Mouse (Mus musculus): Measurements from ENCODE around the gene Abi2. TPM values are rescaled to one million over a fixed set of nuclear protein-coding genes. Genes with fewer than 3 reads are reported as not detected.

Gene Abi2
- 19.9 and 21.4 TPM in 2 replicates for polyA plus RNA-seq (2012; rRNA removed)

GRCm38 (mm10) chr1:60409168-60409828 lies at the start of gene Abi2:
Gene Abi2 (plus strand): TSS chr1:60409619.
- H3K27me3 ChIP-seq (ENCODE audit: control insufficient read depth, insufficient read depth, low read length): no peaks in the 10 kb centered on the region
- peak; percentile 40 for TF ChIP-seq POLR2A (IDR thresholded peaks at IDR 0.05; ENCODE audit: control insufficient read depth, low read depth, low read length)
- TF ChIP-seq CTCF (IDR thresholded peaks at IDR 0.05; ENCODE audit: control insufficient read depth, insufficient read depth, insufficient replicate concordance, low read depth, low read length): no peak
- no peaks in the 10 kb centered on the region for H3K36me3 ChIP-seq (ENCODE audit: control insufficient read depth, insufficient read depth, low read length)
- H3K4me1 ChIP-seq (ENCODE audit: control insufficient read depth, insufficient read depth, low read length): peaks cover 4% of the 10 kb centered on the region; the same call in 1 of the 2 replicates
- peak within 1 kb of the TSS; percentile 95 for H3K4me3 ChIP-seq (ENCODE audit: control insufficient read depth, low read depth, low read length)
- H3K27ac ChIP-seq (ENCODE audit: control insufficient read depth, insufficient read depth, low read depth, low read length): peak within 1 kb of the TSS; percentile 93

DNA sequence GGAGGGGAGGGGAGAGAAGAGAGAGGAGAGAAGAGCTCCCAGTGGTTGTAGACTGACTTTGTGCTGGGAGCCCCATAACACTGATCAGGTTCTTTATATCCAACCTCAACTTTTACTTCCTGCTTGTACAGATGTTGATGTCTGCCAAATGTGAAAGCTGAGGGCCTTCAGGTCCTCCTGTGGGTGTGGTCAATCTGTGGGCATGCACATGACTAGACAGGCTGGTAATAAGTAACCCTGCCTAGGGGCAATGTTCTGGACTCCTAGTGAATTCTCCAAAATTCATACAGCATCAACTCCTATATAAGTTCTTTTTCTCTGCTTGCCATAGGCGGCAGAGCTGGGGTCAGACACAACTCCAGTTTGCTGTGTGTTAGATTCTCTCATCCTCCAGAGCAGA lies 47.8 kb upstream of the Abi2 start:
- no peaks in the 10 kb centered on the region for H3K36me3 ChIP-seq (ENCODE audit: control insufficient read depth, insufficient read depth, low read length)
- H3K27me3 ChIP-seq (ENCODE audit: control insufficient read depth, insufficient read depth, low read length): no peaks in the 10 kb centered on the region
- no peak overlapping the region for H3K4me3 ChIP-seq (ENCODE audit: control insufficient read depth, low read depth, low read length)
- H3K27ac ChIP-seq (ENCODE audit: control insufficient read depth, insufficient read depth, low read depth, low read length): no peak overlapping the region
- H3K4me1 ChIP-seq (ENCODE audit: control insufficient read depth, insufficient read depth, low read length): no peaks in the 10 kb centered on the region
- TF ChIP-seq POLR2A (IDR thresholded peaks at IDR 0.05; ENCODE audit: control insufficient read depth, low read depth, low read length): no peak
- no peak for TF ChIP-seq CTCF (IDR thresholded peaks at IDR 0.05; ENCODE audit: control insufficient read depth, insufficient read depth, insufficient replicate concordance, low read depth, low read length)

- Histone ChIP-seq H3K27me3 (ENCODE audit: control insufficient read depth, insufficient read depth, low read length) (no peaks in the 10 kb centered on the region), H3K4me1 (ENCODE audit: control insufficient read depth, insufficient read depth, low read length) (no peaks in the 10 kb centered on the region), H3K4me3 (ENCODE audit: control insufficient read depth, low read depth, low read length) (no peak overlapping the region), H3K27ac (ENCODE audit: control insufficient read depth, insufficient read depth, low read depth, low read length) (no peak overlapping the region), H3K36me3 (ENCODE audit: control insufficient read depth, insufficient read depth, low read length) (no peaks in the 10 kb centered on the region)
- TF ChIP-seq POLR2A (IDR thresholded peaks at IDR 0.05; ENCODE audit: control insufficient read depth, low read depth, low read length) (no peak), CTCF (IDR thresholded peaks at IDR 0.05; ENCODE audit: control insufficient read depth, insufficient read depth, insufficient replicate concordance, low read depth, low read length) (no peak)
Observed at GRCm38 (mm10) chr1:60376556-60376955, 32.9 kb upstream of the Abi2 start.

GRCm38 (mm10) chr1:60381910-60382309 lies 27.5 kb upstream of the Abi2 start:
- Histone ChIP-seq H3K27ac (ENCODE audit: control insufficient read depth, insufficient read depth, low read depth, low read length) (no peak overlapping the region), H3K4me3 (ENCODE audit: control insufficient read depth, low read depth, low read length) (no peak overlapping the region), H3K27me3 (ENCODE audit: control insufficient read depth, insufficient read depth, low read length) (no peaks in the 10 kb centered on the region), H3K4me1 (ENCODE audit: control insufficient read depth, insufficient read depth, low read length) (no peaks in the 10 kb centered on the region), H3K36me3 (ENCODE audit: control insufficient read depth, insufficient read depth, low read length) (no peaks in the 10 kb centered on the region)
- no peak for TF ChIP-seq POLR2A (IDR thresholded peaks at IDR 0.05; ENCODE audit: control insufficient read depth, low read depth, low read length)
- no peak for TF ChIP-seq CTCF (IDR thresholded peaks at IDR 0.05; ENCODE audit: control insufficient read depth, insufficient read depth, insufficient replicate concordance, low read depth, low read length)

- Histone ChIP-seq H3K4me3 (ENCODE audit: control insufficient read depth, low read depth, low read length) (no peak overlapping the region), H3K36me3 (ENCODE audit: control insufficient read depth, insufficient read depth, low read length) (no peaks in the 10 kb centered on the region), H3K27ac (ENCODE audit: control insufficient read depth, insufficient read depth, low read depth, low read length) (no peak overlapping the region), H3K27me3 (ENCODE audit: control insufficient read depth, insufficient read depth, low read length) (no peaks in the 10 kb centered on the region), H3K4me1 (ENCODE audit: control insufficient read depth, insufficient read depth, low read length) (peaks cover 4% of the 10 kb centered on the region; the same call in 1 of the 2 replicates)
- no peak for TF ChIP-seq POLR2A (IDR thresholded peaks at IDR 0.05; ENCODE audit: control insufficient read depth, low read depth, low read length)
- no peak for TF ChIP-seq CTCF (IDR thresholded peaks at IDR 0.05; ENCODE audit: control insufficient read depth, insufficient read depth, insufficient replicate concordance, low read depth, low read length)
Observed at GRCm38 (mm10) chr1:60404848-60405247, 4.6 kb upstream of the Abi2 start.

GRCm38 (mm10) chr1:60408501-60409167 lies 785 bp upstream of the Abi2 start:
- no peaks in the 10 kb centered on the region for H3K36me3 ChIP-seq (ENCODE audit: control insufficient read depth, insufficient read depth, low read length)
- H3K27ac ChIP-seq (ENCODE audit: control insufficient read depth, insufficient read depth, low read depth, low read length): peak overlapping the region; percentile 93
- no peaks in the 10 kb centered on the region for H3K27me3 ChIP-seq (ENCODE audit: control insufficient read depth, insufficient read depth, low read length)
- TF ChIP-seq CTCF (IDR thresholded peaks at IDR 0.05; ENCODE audit: control insufficient read depth, insufficient read depth, insufficient replicate concordance, low read depth, low read length) (no peak), POLR2A (IDR thresholded peaks at IDR 0.05; ENCODE audit: control insufficient read depth, low read depth, low read length) (no peak)
- H3K4me1 ChIP-seq (ENCODE audit: control insufficient read depth, insufficient read depth, low read length): peaks cover 4% of the 10 kb centered on the region; the same call in 1 of the 2 replicates
- H3K4me3 ChIP-seq (ENCODE audit: control insufficient read depth, low read depth, low read length): peak overlapping the region; percentile 95

Data from testis, adult 2 months (tissue).